Mouse (Mus musculus) CD4-positive helper T cell, adult 2 months (primary cell): ENCODE data around the gene Ccdc57.
"Not testable (repeated sequence)": the region's sequence is repeated elsewhere in the genome, so short reads cannot be mapped to it uniquely, and the experiment has no call there.

Experiments used
- DNase-seq: peaks from one replicate; pipeline ENCODE4 v3.0.0-alpha.2; 2012; ENCODE audit warnings: low read depth, missing footprints, low spot score

The Ccdc57 gene

DNA sequence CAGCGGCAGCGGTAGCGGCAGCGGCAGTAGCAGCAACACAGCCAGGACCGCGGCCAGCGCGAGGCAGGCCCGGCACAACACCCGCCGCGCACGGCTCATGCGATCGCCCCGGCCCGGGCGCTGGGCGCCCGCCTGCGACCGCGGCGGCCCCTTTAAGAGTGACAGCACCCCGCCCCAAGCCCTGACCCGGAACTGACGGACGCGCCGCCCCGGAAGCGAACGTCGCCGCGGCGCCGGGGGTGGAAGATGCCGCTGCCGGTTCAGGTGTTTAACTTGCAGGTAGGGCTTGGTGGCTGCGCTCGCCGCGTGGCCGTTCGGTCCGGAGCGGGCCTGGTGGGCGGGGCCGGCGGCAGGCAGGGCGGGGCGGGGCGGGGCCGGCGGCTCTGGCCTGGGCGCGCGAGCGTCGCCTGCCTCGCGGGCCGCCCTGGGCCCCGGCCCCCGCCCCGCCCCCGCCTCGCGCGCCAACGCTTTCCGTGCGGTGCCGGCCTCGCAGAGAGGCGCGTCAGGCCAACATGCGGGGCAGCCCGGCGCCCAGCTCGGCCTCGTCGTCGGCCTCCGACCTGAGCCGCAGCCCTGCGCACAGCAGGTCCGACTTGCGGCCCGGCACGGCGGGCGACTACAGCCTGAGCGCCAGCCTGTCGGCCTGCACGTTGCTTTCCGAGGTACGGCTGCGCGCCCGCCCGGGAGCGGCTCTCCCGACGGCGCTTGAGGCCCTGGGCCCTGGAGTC is 148.4 kb downstream of the Ccdc57 start, which contains the start of the genes Rfng and Gps1:
Gene Rfng, minus strand, starts transcription at position 144 of the 728 bp plus-strand sequence.
Gene Gps1, plus strand, starts transcription at position 209 of the 728 bp plus-strand sequence.
- peak; percentile 88 for DNase-seq

DNA sequence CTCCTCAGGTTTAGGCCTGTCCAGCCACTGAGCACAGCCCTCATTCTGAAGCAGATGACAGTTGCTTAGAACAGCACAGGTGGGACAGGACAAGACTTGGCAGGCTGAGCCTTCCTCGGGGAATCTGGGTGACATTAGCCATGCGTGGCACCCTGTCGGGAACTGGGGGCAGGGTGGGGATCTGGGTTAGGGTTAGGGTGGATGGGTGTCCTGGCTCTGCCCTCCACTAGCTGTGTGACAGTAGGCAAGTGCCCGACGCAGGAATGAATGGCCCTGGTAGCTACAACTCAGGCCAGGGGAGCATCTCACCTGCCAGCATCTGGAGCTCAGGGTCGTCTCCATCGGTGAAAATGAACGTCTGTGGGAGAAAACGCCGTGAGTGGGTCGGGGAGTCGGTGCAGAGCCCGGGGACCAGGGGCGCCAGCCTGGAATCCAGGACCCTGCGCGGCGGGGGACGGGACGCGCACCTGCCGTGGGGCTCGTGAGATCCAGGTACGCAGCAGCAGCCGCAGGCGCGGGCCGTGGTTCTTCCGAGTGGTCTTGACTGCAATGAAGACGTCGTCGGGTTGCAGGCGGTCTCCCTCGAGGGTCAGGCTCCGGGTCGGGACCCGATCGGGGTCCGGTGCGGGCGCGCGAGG is 149.1 kb downstream of the Ccdc57 start:
- no peak for DNase-seq

DNA sequence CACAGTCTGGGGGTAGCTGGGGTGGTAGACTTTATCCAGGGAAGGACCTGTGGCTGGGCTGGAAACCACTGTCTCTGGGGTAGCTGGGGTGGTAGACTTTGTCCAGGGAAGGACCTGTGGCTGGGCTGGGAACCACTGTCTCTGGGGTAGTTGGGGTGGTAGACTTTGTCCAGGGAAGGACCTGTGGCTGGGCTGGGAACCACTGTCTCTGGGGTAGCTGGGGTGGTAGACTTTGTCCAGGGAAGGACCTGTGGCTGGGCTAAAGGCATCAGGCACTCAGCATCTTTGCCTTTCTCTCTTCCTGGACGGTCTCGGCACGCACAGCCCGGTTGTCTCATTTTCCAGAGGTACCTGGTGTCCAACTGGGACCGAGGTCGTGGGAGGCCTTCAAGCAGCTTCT is 151.3 kb downstream of the Ccdc57 start:
- not testable (repeated sequence) for DNase-seq

DNA sequence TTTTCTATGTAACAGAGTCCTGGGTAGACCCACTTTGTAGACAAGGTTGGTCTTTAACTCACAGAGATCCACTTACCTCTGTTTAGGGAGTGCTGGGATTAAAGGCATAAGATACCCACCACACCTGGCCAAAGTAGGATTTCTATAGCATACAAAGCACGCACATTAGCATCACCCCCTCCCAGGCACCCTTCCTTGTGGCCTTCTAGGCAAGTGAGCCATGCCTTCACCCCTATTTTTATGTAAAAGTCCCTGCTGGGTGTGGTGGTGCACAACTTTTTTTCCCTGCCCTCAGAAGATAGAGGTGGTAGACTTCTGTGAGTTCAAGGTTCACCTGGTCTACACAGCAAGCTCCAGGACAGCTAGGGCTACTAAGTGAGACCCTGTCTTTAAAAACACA is 152.8 kb downstream of the Ccdc57 start:
- no peak for DNase-seq

DNA sequence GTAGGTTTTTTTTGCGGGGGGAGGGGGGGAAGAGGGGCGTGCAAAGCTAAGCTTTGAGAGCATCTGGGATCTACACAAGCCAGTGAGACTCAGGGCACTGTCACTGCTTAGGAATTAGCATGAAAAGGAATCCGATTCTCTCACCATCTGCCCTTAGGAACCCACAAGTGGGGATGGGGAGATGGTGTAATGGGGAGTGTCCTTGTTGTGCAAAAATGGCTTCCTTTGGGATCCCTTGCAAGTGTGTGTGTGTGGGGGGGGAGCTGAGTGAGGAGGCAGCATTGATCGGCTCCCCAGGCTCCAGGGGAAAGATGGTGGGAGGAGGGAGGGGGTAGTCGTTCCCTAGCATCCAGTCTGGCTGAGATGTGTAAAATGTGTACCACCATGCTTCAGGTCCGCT is 155.5 kb downstream of the Ccdc57 start:
- no peak for DNase-seq
